Mouse (Mus musculus) cerebellum, adult 2 months (tissue): ENCODE measurements at regions not wholly inside any gene's neighbourhood (a gene's known extent, or its start where the extent isn't known, plus 50 kb on each side); places are given as distances from the start of the nearest gene placed in this dataset.

Experiments used
- CTCF ChIP-seq: fragments of 200-500 bp; IDR thresholded peaks from 2 replicates; pipeline ENCODE4 v1.5.1; 2011; ENCODE audit warnings: low read depth, mild to moderate bottlenecking, control low read depth, low read length, moderate library complexity, borderline replicate concordance; ENCODE audit not compliant: insufficient read depth
- POLR2A ChIP-seq: fragments of 200-500 bp; IDR thresholded peaks from 2 replicates; pipeline ENCODE4 v1.6.1; 2011; ENCODE audit warnings: low read length, control low read depth, borderline replicate concordance; ENCODE audit not compliant: insufficient read depth

DNA sequence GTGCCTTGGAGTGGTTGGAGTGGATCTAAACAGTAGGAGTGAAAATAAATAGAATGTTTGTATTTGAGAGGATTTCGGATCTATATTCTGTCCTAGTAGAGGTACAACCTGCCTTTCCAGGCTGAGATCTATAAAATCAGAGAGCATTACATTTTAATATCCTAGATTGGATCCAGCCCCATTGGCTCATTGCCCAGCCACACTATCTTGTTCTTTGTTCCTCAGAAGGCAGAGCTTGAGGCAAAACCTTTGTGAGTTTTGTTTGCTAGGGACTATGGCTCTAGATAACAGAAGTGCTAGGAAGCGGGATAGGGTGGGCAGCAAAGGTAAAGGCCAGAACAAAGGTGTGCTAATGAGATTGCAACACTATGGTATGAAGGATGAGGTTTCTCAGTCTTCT, 78.7 kb upstream of the Cntln start:
- TF ChIP-seq CTCF, result no peak
- TF ChIP-seq POLR2A, result no peak
